Mouse (Mus musculus) lung, embryonic 16.5 days (tissue): ENCODE results near the gene Snrk. TPM values are rescaled to one million over a fixed set of nuclear protein-coding genes. Genes with fewer than 3 reads are reported as not detected.

ENCODE experiments used
- ATAC-seq: fragments of 200-750 bp; cut with Nextera tagmentation; 2 replicates; pipeline ENCODE4 v1.8.0; 2017; ENCODE audit warnings: low read depth, mild to moderate bottlenecking, moderate library complexity
- H3K27ac ChIP-seq: fragments of 300-500 bp; sonication (generic); 2 replicates; pipeline ENCODE4 v1.5.1; 2014; ENCODE audit warnings: mild to moderate bottlenecking, control low read depth, low read length
- H3K27me3 ChIP-seq: fragments of 300-500 bp; sonication (generic); 2 replicates; pipeline ENCODE4 v1.6.1; 2014; ENCODE audit warnings: low read depth, low read length, mixed read lengths; ENCODE audit not compliant: control insufficient read depth, insufficient read depth
- H3K36me3 ChIP-seq: fragments of 300-500 bp; sonication (generic); 2 replicates; pipeline ENCODE4 v1.6.1; 2014; ENCODE audit warnings: low read length; ENCODE audit not compliant: control insufficient read depth, insufficient read depth
- H3K4me1 ChIP-seq: fragments of 300-500 bp; sonication (generic); replicated peaks from 2 replicates; pipeline ENCODE4 v1.6.1; 2014; ENCODE audit warnings: low read length, mixed read lengths; ENCODE audit not compliant: control insufficient read depth, insufficient read depth
- H3K4me2 ChIP-seq: fragments of 300-500 bp; sonication (generic); 2 replicates; pipeline ENCODE4 v1.6.1; 2014; ENCODE audit warnings: low read depth, low read length, control low read depth
- H3K4me3 ChIP-seq: fragments of 300-500 bp; sonication (generic); 2 replicates; pipeline ENCODE4 v1.5.1; 2014; ENCODE audit warnings: mild to moderate bottlenecking, low read length, control low read depth
- H3K9ac ChIP-seq: fragments of 300-500 bp; sonication (generic); 2 replicates; pipeline ENCODE4 v1.6.1; 2014; ENCODE audit warnings: low read length, control low read depth
- H3K9me3 ChIP-seq: fragments of 300-500 bp; sonication (generic); 2 replicates; pipeline ENCODE4 v1.6.1; 2016; ENCODE audit warnings: low read length; ENCODE audit not compliant: control insufficient read depth
- WGBS: fragments of 180-500 bp; shearing (Covaris S2); extraction: QIAGEN DNeasy Blood & Tissue Kit; methylation state at CpG from one replicate; pipeline ENCODE4 v1.1.7; 2014; 5-methylcytosine and 5-hydroxymethylcytosine counted together
- polyA plus RNA-seq: library from polyadenylated mRNA; unstranded; fragments of >200 nt; fragmentation: Nextera tagmentation; extraction: Ambion mirVana; gene quantifications from 2 replicates; pipeline ENCODE4 v1.2.1, GENCODE M21; 2015

The Snrk gene
- polyA plus RNA-seq, 1 experiment from 2014 or later = 93.3 TPM

- Histone ChIP-seq H3K4me1 (peaks cover 5% of the 10 kb centered on the region; the same call in 1 of the 2 replicates), H3K9me3 (no peaks in the 10 kb centered on the region), H3K9ac (no peak overlapping the region), H3K4me2 (no peak overlapping the region), H3K36me3 (no peaks in the 10 kb centered on the region), H3K27me3 (no peaks in the 10 kb centered on the region), H3K27ac (no peak overlapping the region), H3K4me3 (no peak overlapping the region)
- 82% methylated on average over 4 of the region's 4 CpGs for WGBS
- ATAC-seq = no peak
Observed at GRCm38 (mm10) chr9:122183074-122183473, 66.0 kb downstream of the Snrk start.

GRCm38 (mm10) chr9:122184329-122184728, 67.3 kb downstream of the Snrk start:
- Histone ChIP-seq H3K4me3 (no peak overlapping the region), H3K4me1 (no peaks in the 10 kb centered on the region), H3K4me2 (no peak overlapping the region), H3K36me3 (no peaks in the 10 kb centered on the region), H3K27me3 (no peaks in the 10 kb centered on the region), H3K27ac (no peak overlapping the region), H3K9ac (no peak overlapping the region), H3K9me3 (no peaks in the 10 kb centered on the region)
- no peak for ATAC-seq
- 69% methylated on average over 3 of the region's 3 CpGs for WGBS

GRCm38 (mm10) chr9:122185061-122185460, 68.0 kb downstream of the Snrk start:
- no peaks in the 10 kb centered on the region for H3K4me1 ChIP-seq
- H3K36me3 ChIP-seq = no peaks in the 10 kb centered on the region
- no peaks in the 10 kb centered on the region for H3K9me3 ChIP-seq
- no peak overlapping the region for H3K4me2 ChIP-seq
- ATAC-seq = peak; percentile 57; the same call in 1 of the 2 replicates
- H3K9ac ChIP-seq = no peak overlapping the region
- H3K27ac ChIP-seq = no peak overlapping the region
- 4% methylated on average over 2 of the region's 2 CpGs for WGBS
- no peaks in the 10 kb centered on the region for H3K27me3 ChIP-seq
- H3K4me3 ChIP-seq = no peak overlapping the region

- Histone ChIP-seq H3K9me3 (no peaks in the 10 kb centered on the region), H3K4me1 (no peaks in the 10 kb centered on the region), H3K4me3 (no peak overlapping the region), H3K27me3 (no peaks in the 10 kb centered on the region), H3K9ac (no peak overlapping the region), H3K27ac (no peak overlapping the region), H3K4me2 (no peak overlapping the region), H3K36me3 (no peaks in the 10 kb centered on the region)
- ATAC-seq = no peak
- 79% methylated on average over 6 of the region's 6 CpGs for WGBS
Observed at GRCm38 (mm10) chr9:122185953-122186352, 68.9 kb downstream of the Snrk start.

GRCm38 (mm10) chr9:122186643-122187226, 69.7 kb downstream of the Snrk start:
- Histone ChIP-seq H3K27ac (no peak overlapping the region), H3K36me3 (no peaks in the 10 kb centered on the region), H3K4me3 (no peak overlapping the region), H3K9me3 (no peaks in the 10 kb centered on the region), H3K4me2 (no peak overlapping the region), H3K9ac (no peak overlapping the region), H3K27me3 (no peaks in the 10 kb centered on the region), H3K4me1 (no peaks in the 10 kb centered on the region)
- ATAC-seq = 0 out of 2 replicates have a peak, but pooled peaks have one; percentile 41
- 47% methylated on average over 1 of the region's 1 CpGs for WGBS

- Histone ChIP-seq H3K4me1 (no peaks in the 10 kb centered on the region), H3K4me2 (no peak overlapping the region), H3K9me3 (no peaks in the 10 kb centered on the region), H3K27ac (no peak overlapping the region), H3K4me3 (no peak overlapping the region), H3K36me3 (no peaks in the 10 kb centered on the region), H3K27me3 (no peaks in the 10 kb centered on the region), H3K9ac (no peak overlapping the region)
- ATAC-seq = no peak
- WGBS = 71% methylated on average over 7 of the region's 7 CpGs
Observed at GRCm38 (mm10) chr9:122187451-122187921, 70.4 kb downstream of the Snrk start.

GRCm38 (mm10) chr9:122188724-122189123, 71.7 kb downstream of the Snrk start:
- H3K9ac ChIP-seq = no peak overlapping the region
- no peak overlapping the region for H3K27ac ChIP-seq
- H3K9me3 ChIP-seq = no peaks in the 10 kb centered on the region
- H3K27me3 ChIP-seq = no peaks in the 10 kb centered on the region
- H3K36me3 ChIP-seq = no peaks in the 10 kb centered on the region
- H3K4me2 ChIP-seq = no peak overlapping the region
- no peak overlapping the region for H3K4me3 ChIP-seq
- WGBS = 26% methylated on average over 1 of the region's 1 CpGs
- peaks cover 2% of the 10 kb centered on the region for H3K4me1 ChIP-seq
- 0 out of 2 replicates have a peak, but pooled peaks have one; percentile 16 for ATAC-seq

- WGBS = 56% methylated on average over 5 of the region's 5 CpGs
- Histone ChIP-seq H3K4me2 (no peak overlapping the region), H3K27ac (no peak overlapping the region), H3K36me3 (no peaks in the 10 kb centered on the region), H3K4me3 (no peak overlapping the region), H3K9ac (no peak overlapping the region), H3K27me3 (no peaks in the 10 kb centered on the region), H3K9me3 (no peaks in the 10 kb centered on the region), H3K4me1 (peaks cover 22% of the 10 kb centered on the region)
- ATAC-seq = no peak
Observed at GRCm38 (mm10) chr9:122193361-122193760, 76.3 kb downstream of the Snrk start.

- Histone ChIP-seq H3K9me3 (no peaks in the 10 kb centered on the region), H3K4me3 (no peak overlapping the region), H3K36me3 (no peaks in the 10 kb centered on the region), H3K27me3 (no peaks in the 10 kb centered on the region), H3K27ac (no peak overlapping the region), H3K4me2 (no peak overlapping the region), H3K4me1 (peaks cover 22% of the 10 kb centered on the region), H3K9ac (no peak overlapping the region)
- ATAC-seq = no peak
- 83% methylated on average over 5 of the region's 5 CpGs for WGBS
Observed at GRCm38 (mm10) chr9:122193823-122194222, 76.8 kb downstream of the Snrk start.
